Mouse (Mus musculus) skeletal muscle tissue, adult 2 months (tissue): ENCODE data around the gene Csnk2a2.

Source experiments
- DNase-seq: peaks from one replicate; pipeline ENCODE4 v3.0.0-alpha.2; 2012; ENCODE audit warnings: low read depth, low spot score

Csnk2a2 gene

GRCm38 (mm10) chr8:95426781-95427281, 63.0 kb downstream of the Csnk2a2 start:
- no peak for DNase-seq

GRCm38 (mm10) chr8:95424682-95425081, 65.2 kb downstream of the Csnk2a2 start:
- DNase-seq, result no peak

GRCm38 (mm10) chr8:95422193-95422810, 67.5 kb downstream of the Csnk2a2 start:
- no peak for DNase-seq

- DNase-seq, result no peak
Measured at GRCm38 (mm10) chr8:95411309-95411972, 78.4 kb downstream of the Csnk2a2 start.

GRCm38 (mm10) chr8:95409518-95409917, 80.3 kb downstream of the Csnk2a2 start:
- DNase-seq, result no peak

GRCm38 (mm10) chr8:95401091-95401490, 88.7 kb downstream of the Csnk2a2 start:
- DNase-seq, result no peak

- DNase-seq, result no peak
Measured at GRCm38 (mm10) chr8:95399131-95399530, 90.7 kb downstream of the Csnk2a2 start.

GRCm38 (mm10) chr8:95397201-95397600, 92.6 kb downstream of the Csnk2a2 start:
- no peak for DNase-seq

GRCm38 (mm10) chr8:95396752-95397151, 93.1 kb downstream of the Csnk2a2 start:
- DNase-seq, result no peak
